Mouse (Mus musculus) C2C12 (cell line): ENCODE data around the gene Trim11.

Experiments used
- CEBPB ChIP-seq: IDR thresholded peaks from one replicate; pipeline ENCODE4 v1.6.1; 2011; ENCODE audit warnings: low read depth, mild to moderate bottlenecking, control low read depth, moderate library complexity
- CTCF ChIP-seq: IDR thresholded peaks from one replicate; pipeline ENCODE4 v1.5.1; 2011; ENCODE audit not compliant: control insufficient read depth, insufficient read depth, insufficient read length
- MAX ChIP-seq: IDR thresholded peaks from one replicate; pipeline ENCODE4 v1.6.1; 2011; ENCODE audit warnings: mild to moderate bottlenecking, control low read depth
- MYOD1 ChIP-seq: IDR thresholded peaks from one replicate; pipeline ENCODE4 v1.6.1; 2011; ENCODE audit warnings: low read depth; ENCODE audit not compliant: control insufficient read depth, insufficient read length
- USF1 ChIP-seq: IDR thresholded peaks from one replicate; pipeline ENCODE4 v1.6.1; 2011; ENCODE audit warnings: low read depth, mild to moderate bottlenecking, control low read depth, moderate library complexity

DNA sequence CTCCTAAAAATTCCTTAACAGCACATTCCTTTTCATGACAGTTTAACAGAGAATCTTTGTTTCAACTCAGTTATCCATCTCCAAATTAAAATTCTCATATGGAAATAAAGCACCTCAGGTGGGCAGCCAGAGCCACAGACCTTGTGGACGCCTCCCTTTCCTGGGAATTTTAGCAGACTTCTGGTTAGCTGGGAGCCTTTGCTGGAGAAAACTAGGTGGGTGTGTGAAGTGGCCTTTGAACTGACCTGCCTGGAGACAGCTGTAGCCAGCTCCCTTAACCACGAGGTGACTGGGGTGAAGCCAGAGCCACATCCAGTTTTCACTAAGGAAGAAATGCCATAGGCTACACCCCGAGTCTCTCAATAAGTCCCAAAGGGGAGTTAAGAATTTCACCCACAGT, 48.3 kb upstream of the Trim11 start:
- no peak for TF ChIP-seq MAX
- TF ChIP-seq USF1: no peak
- TF ChIP-seq MYOD1: no peak
- TF ChIP-seq CTCF: no peak
- TF ChIP-seq CEBPB: no peak
